Mouse (Mus musculus) thymus, adult 2 months (tissue): ENCODE results near the gene Fam214b.

Experiments
- CTCF ChIP-seq: fragments of 200-500 bp; IDR thresholded peaks from 2 replicates; pipeline ENCODE4 v1.5.1; 2012; ENCODE audit warnings: mild to moderate bottlenecking, control low read depth, low read length, moderate library complexity, borderline replicate concordance; ENCODE audit not compliant: control insufficient read depth, poor library complexity, insufficient read depth; ENCODE audit errors: extremely low read depth
- POLR2A ChIP-seq: fragments of 200-500 bp; IDR thresholded peaks from 2 replicates; pipeline ENCODE4 v1.6.1; 2012; ENCODE audit warnings: mild to moderate bottlenecking, low read length, control low read depth, moderate library complexity; ENCODE audit not compliant: control insufficient read depth, poor library complexity, insufficient read depth; ENCODE audit errors: extremely low read depth

DNA sequence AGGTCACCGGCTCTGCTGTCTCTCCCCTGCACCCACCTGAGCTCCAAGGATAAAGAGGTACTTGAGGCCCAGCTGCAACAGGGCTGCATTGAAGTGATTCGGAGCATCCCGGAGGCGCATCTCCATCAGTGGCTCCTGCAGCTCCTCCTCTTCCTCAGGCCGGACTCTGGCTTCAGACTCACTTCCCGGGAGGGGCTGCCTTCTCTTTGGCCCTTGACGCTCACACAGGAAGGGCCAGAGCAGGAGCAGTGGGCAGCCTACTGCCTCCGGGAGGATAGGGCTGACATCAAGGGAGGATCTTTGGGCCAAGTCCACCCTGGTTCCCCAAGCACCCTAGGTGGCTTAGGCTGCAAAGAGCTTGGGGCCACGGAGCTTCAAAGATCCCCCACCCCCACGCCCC, 26.8 kb downstream of the Fam214b start:
- TF ChIP-seq CTCF (no peak), POLR2A (no peak)
